ENCODE assay signal across 9 mouse cellular contexts in the genomic region with DNA sequence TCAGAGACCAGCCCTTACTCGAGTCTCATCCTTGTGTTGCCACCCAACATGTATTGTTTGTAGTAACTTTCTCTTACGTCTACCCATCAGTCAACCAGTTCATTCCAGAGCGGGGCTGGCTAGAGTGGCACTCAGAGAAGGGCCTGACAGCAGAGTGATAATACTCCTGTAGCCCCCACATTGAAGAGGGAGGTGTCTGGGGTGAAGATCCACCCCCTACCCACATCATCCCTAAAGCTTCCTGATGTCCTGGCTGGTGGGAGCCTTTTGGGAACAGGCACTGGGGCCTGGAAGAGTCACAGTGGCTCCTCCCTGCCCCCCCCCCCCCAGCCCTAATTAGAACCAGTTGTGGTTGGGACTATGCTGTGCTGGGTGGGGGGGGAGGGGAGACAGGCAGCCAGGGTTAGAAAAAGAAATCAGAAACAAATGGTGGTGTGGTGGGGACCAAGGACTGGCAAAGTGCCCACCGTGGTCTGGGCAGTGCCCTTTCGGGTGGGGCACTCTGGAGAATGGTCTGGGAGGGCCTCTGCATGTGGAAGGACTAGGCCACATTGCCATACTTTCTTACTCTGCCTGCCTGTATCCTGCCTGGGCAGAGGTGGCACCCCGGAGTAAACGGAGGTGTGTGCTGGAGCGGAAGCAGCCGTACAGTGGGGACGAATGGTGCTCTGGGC. TPM values are rescaled to one million over a fixed set of nuclear protein-coding genes. Genes with fewer than 3 reads are reported as not detected.
DNase-seq lines count a peak whose midpoint lies in the region; ATAC-seq lines count a peak whose summit lies in the region.
"Had no signal": no experiment of that assay in that cellular context is flagged by ENCODE, and none has a peak within 500 bp of the region (broad histone marks: within the 10 kb centered on the region; RNA-seq: fewer than 3 reads in every experiment).

No protein-coding gene starts in this region.

- peaks cover 57% of the 10 kb centered on the region for H3K36me3 ChIP-seq in embryonic facial prominence, embryonic 14.5 days (ENCODE audit: control insufficient read depth, insufficient read depth, low read length)
- peaks cover 55% of the 10 kb centered on the region for H3K36me3 ChIP-seq in limb, embryonic 10.5 days

- H3K27me3 ChIP-seq in embryonic facial prominence, embryonic 14.5 days (replicated peaks; ENCODE audit: control insufficient read depth, insufficient read depth, low read length), result no peaks in the 10 kb centered on the region
- H3K27me3 ChIP-seq in limb, embryonic 10.5 days (ENCODE audit: low read depth, poor library complexity, severe bottlenecking), result no peaks in the 10 kb centered on the region

- peak overlapping the region; percentile 93 for H3K27ac ChIP-seq in embryonic facial prominence, embryonic 14.5 days (replicated peaks; ENCODE audit: low read depth, low read length)
- peak overlapping the region; percentile 92 for H3K27ac ChIP-seq in limb, embryonic 10.5 days
- H3K27ac ChIP-seq: left cerebral cortex, adult 2 months had no signal

- H3K4me1 ChIP-seq in embryonic facial prominence, embryonic 14.5 days (ENCODE audit: control insufficient read depth, insufficient read depth, low read length), result peaks cover 44% of the 10 kb centered on the region
- H3K4me1 ChIP-seq in limb, embryonic 10.5 days, result peaks cover 75% of the 10 kb centered on the region

- ATAC-seq in embryonic facial prominence, embryonic 14.5 days (ENCODE audit: low read depth), result no peak

- WGBS in embryonic facial prominence, embryonic 14.5 days, result 25% methylated on average over 10 of the region's 10 CpGs
- WGBS in limb, embryonic 10.5 days, result 18% methylated on average over 10 of the region's 10 CpGs

- H3K9ac ChIP-seq in embryonic facial prominence, embryonic 14.5 days (ENCODE audit: low read depth, low read length), result peak overlapping the region; percentile 69; the same call in 1 of the 2 replicates

- H3K4me3 ChIP-seq in embryonic facial prominence, embryonic 14.5 days (ENCODE audit: low read depth, low read length), result peak overlapping the region; percentile 26
- H3K4me3 ChIP-seq in limb, embryonic 10.5 days, result peak overlapping the region; percentile 59
- H3K4me3 ChIP-seq: left cerebral cortex, adult 2 months had no signal

- H3K4me2 ChIP-seq in embryonic facial prominence, embryonic 14.5 days (ENCODE audit: low read depth, low read length), result peak overlapping the region; percentile 91

- no peaks in the 10 kb centered on the region for H3K9me3 ChIP-seq in embryonic facial prominence, embryonic 14.5 days (ENCODE audit: control insufficient read depth, low read length)
- H3K9me3 ChIP-seq in limb, embryonic 10.5 days (replicated peaks), result no peaks in the 10 kb centered on the region

- DNase-seq in left cerebral cortex, postnatal 4 days, result peak; percentile 21
- DNase-seq in left cerebral cortex, postnatal 36 days (ENCODE audit: low spot score in 2 of 2), result no peak
- peak; percentile 42 for DNase-seq in MN1 (ENCODE audit: low spot score)
- peak; percentile 45 for DNase-seq in embryonic facial prominence, embryonic 14.5 days (ENCODE audit: low spot score)
- DNase-seq in limb, embryonic 10.5 days (ENCODE audit: low spot score), result peak; percentile 74
- no peak for DNase-seq in urinary bladder, adult 18-20 months (ENCODE audit: low spot score in 2 of 2)
- DNase-seq in urinary bladder, postnatal 25 days (ENCODE audit: low spot score), result no peak

- intact Hi-C loops in left cerebral cortex, postnatal 4 days (cut with DNase I), result loop anchor here (1.0 kb wide), 1 partner anchor 46 kb away; no protein-coding TSS in a partner anchor
- intact Hi-C loops in left cerebral cortex, postnatal 36 days (cut with DNase I), result no loop called here

RNA-seq across cellular contexts. Expression of a gene that starts 18.7 kb away (rescaled TPM):
- 100 to 1,000 TPM; 109 to 113 TPM for total RNA-seq in left cerebral cortex, postnatal 4 days (2021)
- 10 to 100 TPM; 58.1 to 70.0 TPM for total RNA-seq in left cerebral cortex, postnatal 36 days (2021)
- polyA plus RNA-seq in embryonic facial prominence, embryonic 14.5 days (2014; fragmentation: Nextera tagmentation; extraction: Ambion mirVana), result 16.9 and 18.7 TPM in 2 replicates
- polyA plus RNA-seq in limb, embryonic 10.5 days (2016; fragmentation: Nextera tagmentation; extraction: Ambion mirVana), result 9.0 and 12.1 TPM in 2 replicates

RNA-seq across cellular contexts. Expression of a gene that starts 46.6 kb away (rescaled TPM):
- total RNA-seq in left cerebral cortex, postnatal 4 days (2021), result not detected
- total RNA-seq in left cerebral cortex, postnatal 36 days (2021), result not detected
- 1.7 and 2.3 TPM in 2 replicates for polyA plus RNA-seq in embryonic facial prominence, embryonic 14.5 days (2014; fragmentation: Nextera tagmentation; extraction: Ambion mirVana)
- polyA plus RNA-seq in limb, embryonic 10.5 days (2016; fragmentation: Nextera tagmentation; extraction: Ambion mirVana), result 0.36 TPM in 1 of 2 replicates, not detected in the other
- total RNA-seq: adrenal gland, postnatal 4 days; left cerebral cortex, adult 2 months had no signal

Comparison
In these comparisons a context has a peak if more than half of its experiments do, and no peak if none do; other contexts are left out.
1. DNase-seq: peak in left cerebral cortex, postnatal 4 days (single experiment), MN1 (single experiment), embryonic facial prominence, embryonic 14.5 days (single experiment) and limb, embryonic 10.5 days (single experiment); none in left cerebral cortex, postnatal 36 days (0 of 2), urinary bladder, adult 18-20 months (0 of 2) and urinary bladder, postnatal 25 days (single experiment).